Mouse (Mus musculus) neural tube, embryonic 11.5 days (tissue): ENCODE measurements around the gene Mypn. TPM values are rescaled to one million over a fixed set of nuclear protein-coding genes. Genes with fewer than 3 reads are reported as not detected.

ENCODE experiments used
- ATAC-seq: fragments of 200-750 bp; cut with Nextera tagmentation; 2 replicates; pipeline ENCODE4 v1.8.0; 2017; ENCODE audit warnings: moderate number of reproducible peaks, mild to moderate bottlenecking, moderate TSS enrichment, moderate library complexity; ENCODE audit not compliant: insufficient read depth, low FRiP score, low TSS enrichment
- DNase-seq: peaks from one replicate; pipeline ENCODE4 v3.0.0-alpha.2; 2015; ENCODE audit warnings: low spot score
- H3K27ac ChIP-seq: fragments of 300-500 bp; sonication (generic); 2 replicates; pipeline ENCODE4 v1.5.1; 2014; ENCODE audit warnings: low read depth, mild to moderate bottlenecking, low read length
- H3K27me3 ChIP-seq: fragments of 300-500 bp; sonication (generic); 2 replicates; pipeline ENCODE4 v1.6.1; 2014; ENCODE audit warnings: mild to moderate bottlenecking, low read length, mixed read lengths; ENCODE audit not compliant: control insufficient read depth, insufficient read depth
- H3K36me3 ChIP-seq: fragments of 300-500 bp; sonication (generic); 2 replicates; pipeline ENCODE4 v1.6.1; 2014; ENCODE audit warnings: mild to moderate bottlenecking, low read length, moderate library complexity, mixed read lengths; ENCODE audit not compliant: control insufficient read depth, insufficient read depth
- H3K4me1 ChIP-seq: fragments of 300-500 bp; sonication (generic); 2 replicates; pipeline ENCODE4 v1.6.1; 2014; ENCODE audit warnings: low read length, mixed read lengths; ENCODE audit not compliant: control insufficient read depth, insufficient read depth
- H3K4me2 ChIP-seq: fragments of 300-500 bp; sonication (generic); 2 replicates; pipeline ENCODE4 v1.6.1; 2014; ENCODE audit warnings: low read depth, mild to moderate bottlenecking, moderate library complexity
- H3K4me3 ChIP-seq: fragments of 300-500 bp; sonication (generic); 2 replicates; pipeline ENCODE4 v1.5.1; 2014; ENCODE audit warnings: low read depth, low read length
- H3K9ac ChIP-seq: fragments of 300-500 bp; sonication (generic); 2 replicates; pipeline ENCODE4 v1.6.1; 2014; ENCODE audit warnings: mild to moderate bottlenecking, low read length
- H3K9me3 ChIP-seq: fragments of 300-500 bp; sonication (generic); 2 replicates; pipeline ENCODE4 v1.6.1; 2016; ENCODE audit warnings: low read length; ENCODE audit not compliant: control insufficient read depth
- WGBS: fragments of 180-500 bp; shearing (Covaris S2); extraction: QIAGEN DNeasy Blood & Tissue Kit; methylation state at CpG from one replicate; pipeline ENCODE4 v1.1.7; 2014; 5-methylcytosine and 5-hydroxymethylcytosine counted together
- polyA plus RNA-seq: library from polyadenylated mRNA; unstranded; fragments of >200 nt; fragmentation: Nextera tagmentation; extraction: Ambion mirVana; gene quantifications from 2 replicates; pipeline ENCODE4 v1.2.1, GENCODE M21; 2014

Gene Mypn
- polyA plus RNA-seq, 1 experiment from 2014 or later, result 0.90 TPM

DNA sequence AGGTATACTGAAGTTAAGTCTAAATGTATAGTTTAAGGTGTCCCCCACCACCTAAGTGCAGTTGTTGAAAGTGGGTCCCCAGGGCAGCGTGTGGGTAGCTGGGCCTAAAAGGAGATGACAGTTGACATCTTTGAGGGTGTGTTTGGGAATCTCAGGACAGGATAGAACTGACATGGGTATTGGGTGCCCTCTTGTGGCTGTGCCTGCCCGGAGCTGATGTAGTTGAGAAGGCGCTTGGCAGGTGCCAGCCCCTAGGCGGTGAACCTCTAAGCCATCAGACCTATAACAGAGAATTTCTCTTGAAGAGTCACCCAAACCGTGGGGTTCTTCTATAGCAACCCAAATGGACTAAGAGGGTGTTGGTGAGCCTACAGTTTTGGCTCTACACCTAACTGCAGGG is 137.8 kb downstream of the Mypn start:
- Histone ChIP-seq H3K4me1 (no peaks in the 10 kb centered on the region), H3K27ac (no peak overlapping the region), H3K36me3 (no peaks in the 10 kb centered on the region), H3K27me3 (no peaks in the 10 kb centered on the region), H3K9ac (no peak overlapping the region), H3K9me3 (no peaks in the 10 kb centered on the region), H3K4me3 (no peak overlapping the region), H3K4me2 (no peak overlapping the region)
- ATAC-seq (peak; percentile 72; the same call in 1 of the 2 replicates), DNase-seq (peak; percentile 79)
- 10% methylated on average over 5 of the region's 5 CpGs for WGBS

Other genes starting within 250 kb of the Mypn start
- gene Rufy2, start 223.7 kb downstream of the Mypn start, polyA plus RNA-seq, result 20.1 and 22.7 TPM in 2 replicates
- 147 and 159 TPM in 2 replicates for gene Hnrnph3, start 179.7 kb downstream of the Mypn start, polyA plus RNA-seq
- 0.55 and 1.4 TPM in 2 replicates for gene Pbld2, start 179.6 kb downstream of the Mypn start, polyA plus RNA-seq
- 0.99 and 1.4 TPM in 2 replicates for gene Pbld1, start 143.8 kb downstream of the Mypn start, polyA plus RNA-seq
- 0.49 and 0.89 TPM in 2 replicates for gene Atoh7, start 104.3 kb downstream of the Mypn start, polyA plus RNA-seq
- gene Herc4, start 39.9 kb upstream of the Mypn start, polyA plus RNA-seq, result 43.9 and 46.0 TPM in 2 replicates
- 10.9 and 13.3 TPM in 2 replicates for gene Sirt1, start 177.8 kb upstream of the Mypn start, polyA plus RNA-seq
- 16.0 and 16.8 TPM in 2 replicates for gene Dnajc12, start 178.5 kb upstream of the Mypn start, polyA plus RNA-seq
- gene Gm7075, start 217.8 kb upstream of the Mypn start, polyA plus RNA-seq, result not detected in 2 replicates
- gene Ctnna3, start 226.1 kb upstream of the Mypn start, polyA plus RNA-seq, result 0.33 and 0.50 TPM in 2 replicates